Mouse (Mus musculus): ENCODE measurements around the gene Borcs5. TPM values are rescaled to one million over a fixed set of nuclear protein-coding genes. Genes with fewer than 3 reads are reported as not detected.

Gene Borcs5
- polyA plus RNA-seq, 1 experiment = 46.7 TPM

DNA sequence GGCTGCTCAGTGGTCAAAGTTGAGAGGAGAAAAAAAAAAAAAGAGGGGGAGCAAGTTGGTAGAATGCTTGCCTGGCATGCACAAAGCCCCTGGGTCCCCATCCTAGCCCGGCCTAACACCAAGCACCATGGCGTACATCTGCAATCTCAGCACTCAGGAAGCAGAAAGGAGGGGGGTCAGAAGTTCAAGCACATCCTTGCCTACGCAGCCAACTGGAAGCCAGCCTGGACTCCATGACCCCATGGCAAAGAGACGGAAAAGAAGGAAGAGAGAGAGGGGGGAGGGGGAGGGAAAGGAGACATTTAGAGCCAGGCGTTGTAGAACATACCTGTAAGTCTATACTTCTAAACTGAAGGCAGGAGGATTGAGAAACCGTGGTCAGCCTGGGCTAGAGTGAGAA is 32.8 kb upstream of the Borcs5 start:
- H3K4me3 ChIP-seq (ENCODE audit: insufficient read depth, low read length) = no peak overlapping the region
- peaks cover 5% of the 10 kb centered on the region; the same call in 1 of the 2 replicates for H3K4me1 ChIP-seq (ENCODE audit: control insufficient read depth, insufficient read depth, low read length)
- H3K27ac ChIP-seq (ENCODE audit: insufficient read depth, low read length) = no peak overlapping the region
- TF ChIP-seq CTCF (IDR thresholded peaks at IDR 0.05; ENCODE audit: extremely low read depth, insufficient read depth, low read length) (no peak), POLR2A (IDR thresholded peaks at IDR 0.05; ENCODE audit: extremely low read depth, insufficient read depth, low read length) (no peak)

DNA sequence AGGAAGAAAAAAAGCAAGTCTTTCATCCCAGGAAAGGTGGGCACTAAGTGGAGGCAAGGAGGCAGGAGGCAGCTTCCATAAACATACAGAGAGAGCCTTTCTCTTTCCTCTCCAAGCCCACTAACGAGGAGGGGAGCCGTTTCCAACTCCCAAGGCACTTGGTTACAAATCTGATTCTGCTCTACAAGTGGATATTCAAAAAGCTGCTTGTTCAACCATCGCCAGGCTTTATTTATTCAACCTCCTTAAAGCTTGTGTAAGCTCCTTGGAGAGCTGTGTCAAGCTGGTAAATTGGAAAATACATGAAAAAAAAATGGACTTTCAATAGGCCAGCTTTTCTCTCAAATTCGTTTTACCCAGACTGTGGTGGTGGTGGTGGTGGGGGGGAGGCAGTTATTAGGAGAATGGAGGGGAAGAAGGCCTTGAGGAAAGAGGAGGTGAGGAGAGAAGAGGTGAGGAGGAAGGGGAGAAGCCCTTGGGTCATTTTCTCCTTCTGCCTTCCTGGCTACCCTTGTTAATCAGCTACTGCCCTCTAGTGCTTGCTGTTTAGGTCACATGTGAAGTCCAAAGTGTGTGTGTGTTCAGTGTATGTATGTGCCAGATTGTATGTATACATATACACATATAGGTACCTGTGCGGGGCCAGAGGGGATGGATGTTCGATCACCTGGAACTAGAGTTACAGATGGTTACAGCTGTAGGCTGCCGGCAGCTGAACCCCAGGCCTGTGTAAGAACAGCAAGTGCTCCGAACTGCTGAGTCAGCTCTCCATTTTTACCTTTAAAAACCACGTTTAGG is 32.2 kb upstream of the Borcs5 start:
- Histone ChIP-seq H3K4me3 (ENCODE audit: insufficient read depth, low read length) (no peak overlapping the region), H3K27ac (ENCODE audit: insufficient read depth, low read length) (no peak overlapping the region), H3K4me1 (ENCODE audit: control insufficient read depth, insufficient read depth, low read length) (peaks cover 7% of the 10 kb centered on the region; the same call in 1 of the 2 replicates)
- TF ChIP-seq CTCF (IDR thresholded peaks at IDR 0.05; ENCODE audit: extremely low read depth, insufficient read depth, low read length) = peak; percentile 72
- no peak for TF ChIP-seq POLR2A (IDR thresholded peaks at IDR 0.05; ENCODE audit: extremely low read depth, insufficient read depth, low read length)

DNA sequence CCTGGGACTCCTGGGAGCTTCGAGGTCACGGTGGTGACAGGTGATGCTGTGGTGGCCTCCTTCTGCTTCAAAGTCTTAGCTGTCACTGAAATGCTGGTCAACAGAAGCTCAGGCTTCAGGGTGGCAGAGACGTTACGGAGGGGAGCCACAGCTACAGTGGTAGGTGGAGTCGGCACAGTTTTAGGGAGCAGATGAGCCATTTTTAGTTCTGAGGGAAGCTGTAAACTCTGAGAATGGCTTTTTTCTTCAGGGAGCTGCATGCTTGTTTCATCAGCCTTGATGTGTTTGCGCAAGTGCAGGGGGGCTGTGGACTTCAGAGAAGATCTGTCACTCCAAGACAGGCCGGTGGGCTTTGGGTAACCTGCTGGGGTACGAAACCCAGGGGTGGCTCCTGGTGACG is 28.9 kb upstream of the Borcs5 start:
- Histone ChIP-seq H3K4me1 (ENCODE audit: control insufficient read depth, insufficient read depth, low read length) (peaks cover 7% of the 10 kb centered on the region; the same call in 1 of the 2 replicates), H3K4me3 (ENCODE audit: insufficient read depth, low read length) (no peak overlapping the region), H3K27ac (ENCODE audit: insufficient read depth, low read length) (no peak overlapping the region)
- TF ChIP-seq POLR2A (IDR thresholded peaks at IDR 0.05; ENCODE audit: extremely low read depth, insufficient read depth, low read length) (no peak), CTCF (IDR thresholded peaks at IDR 0.05; ENCODE audit: extremely low read depth, insufficient read depth, low read length) (no peak)

DNA sequence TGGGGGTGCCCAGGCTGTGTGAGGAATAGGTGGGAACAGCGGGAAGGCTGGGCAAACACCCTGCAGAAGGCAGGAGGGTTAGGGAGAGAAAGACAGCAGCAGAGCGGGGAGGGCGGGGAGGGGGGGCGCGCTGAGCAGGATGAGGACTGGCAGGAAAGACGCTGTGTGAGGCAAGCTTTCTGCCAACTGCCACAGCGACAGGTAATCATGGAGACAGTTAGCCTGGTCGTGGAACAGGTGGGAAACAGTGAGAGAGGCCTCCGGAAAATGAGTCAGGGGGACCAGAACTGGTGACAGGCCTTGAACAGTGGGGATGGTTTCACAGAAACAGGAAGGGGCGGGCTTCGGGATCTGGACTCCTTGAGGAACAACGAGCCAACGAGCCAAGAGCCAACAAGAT is 27.4 kb upstream of the Borcs5 start:
- Histone ChIP-seq H3K4me1 (ENCODE audit: control insufficient read depth, insufficient read depth, low read length) (peaks cover 7% of the 10 kb centered on the region; the same call in 1 of the 2 replicates), H3K27ac (ENCODE audit: insufficient read depth, low read length) (no peak overlapping the region), H3K4me3 (ENCODE audit: insufficient read depth, low read length) (no peak overlapping the region)
- TF ChIP-seq POLR2A (IDR thresholded peaks at IDR 0.05; ENCODE audit: extremely low read depth, insufficient read depth, low read length) (no peak), CTCF (IDR thresholded peaks at IDR 0.05; ENCODE audit: extremely low read depth, insufficient read depth, low read length) (no peak)

DNA sequence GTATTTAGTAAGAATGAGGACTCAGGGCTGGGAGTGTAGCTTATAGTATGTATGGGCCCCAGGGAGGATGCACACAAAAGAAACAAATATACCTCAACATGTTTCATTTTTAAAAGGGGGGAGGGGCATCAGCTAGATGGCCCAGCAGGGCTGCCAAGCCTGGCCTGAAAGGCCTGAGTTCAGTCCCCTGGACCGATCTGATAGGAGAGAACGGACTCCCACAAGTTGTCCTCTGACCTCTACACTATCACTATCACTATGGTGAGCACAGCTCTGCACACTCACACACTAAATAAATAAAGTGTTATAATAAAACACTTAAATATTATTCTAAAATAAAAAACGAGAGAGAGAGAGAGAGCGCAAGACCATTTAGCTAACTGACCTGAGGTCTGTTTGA is 25.0 kb upstream of the Borcs5 start:
- H3K4me1 ChIP-seq (ENCODE audit: control insufficient read depth, insufficient read depth, low read length) = peaks cover 7% of the 10 kb centered on the region; the same call in 1 of the 2 replicates
- TF ChIP-seq CTCF (IDR thresholded peaks at IDR 0.05; ENCODE audit: extremely low read depth, insufficient read depth, low read length) = no peak
- TF ChIP-seq POLR2A (IDR thresholded peaks at IDR 0.05; ENCODE audit: extremely low read depth, insufficient read depth, low read length) = no peak
- no peak overlapping the region for H3K27ac ChIP-seq (ENCODE audit: insufficient read depth, low read length)
- no peak overlapping the region for H3K4me3 ChIP-seq (ENCODE audit: insufficient read depth, low read length)

DNA sequence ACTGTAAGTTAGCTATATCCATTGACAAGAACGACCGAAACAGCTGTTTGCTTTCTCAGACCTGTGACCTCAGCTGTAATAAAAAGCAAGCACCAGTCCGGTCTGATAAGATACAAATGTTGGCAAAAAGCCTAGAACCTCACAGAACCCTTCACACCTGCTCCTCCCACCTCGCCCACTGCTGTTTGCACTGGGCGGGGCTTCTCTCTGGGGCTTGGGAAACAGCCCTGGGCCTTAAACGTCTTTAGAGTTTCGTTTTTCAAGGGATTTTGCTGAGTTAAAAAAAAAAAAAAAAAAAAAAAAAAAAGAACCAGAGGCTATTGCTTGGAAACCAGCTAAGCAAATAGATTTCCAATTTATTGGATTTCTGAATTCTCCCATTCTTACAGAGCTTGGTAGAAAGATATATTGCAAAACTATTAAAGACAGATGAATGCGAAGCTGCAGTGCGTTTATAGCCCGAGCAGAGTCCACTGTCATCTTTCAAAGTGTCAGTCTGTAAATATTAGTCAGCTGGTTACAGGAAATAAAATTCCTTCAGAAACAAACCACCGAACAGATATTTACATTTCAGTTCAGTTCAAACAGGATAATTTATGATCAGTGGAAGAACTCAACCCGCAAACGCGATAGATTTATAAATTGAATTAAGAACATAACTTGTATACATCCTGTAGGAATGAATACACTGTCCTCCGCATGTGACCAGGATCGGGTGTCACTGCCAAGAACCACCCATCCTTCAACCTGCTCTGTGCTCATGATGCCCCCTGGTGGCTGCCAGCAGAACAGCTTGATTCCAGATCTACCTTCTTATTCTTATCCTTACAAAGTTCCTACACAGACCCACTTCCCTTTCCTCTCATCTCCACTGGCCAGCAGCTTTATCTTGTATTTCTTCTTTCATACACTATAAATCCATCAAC is 24.3 kb upstream of the Borcs5 start:
- TF ChIP-seq CTCF (IDR thresholded peaks at IDR 0.05; ENCODE audit: extremely low read depth, insufficient read depth, low read length) = peak; percentile 96
- TF ChIP-seq POLR2A (IDR thresholded peaks at IDR 0.05; ENCODE audit: extremely low read depth, insufficient read depth, low read length) = no peak
- H3K4me3 ChIP-seq (ENCODE audit: insufficient read depth, low read length) = no peak overlapping the region
- no peak overlapping the region for H3K27ac ChIP-seq (ENCODE audit: insufficient read depth, low read length)
- peaks cover 7% of the 10 kb centered on the region; the same call in 1 of the 2 replicates for H3K4me1 ChIP-seq (ENCODE audit: control insufficient read depth, insufficient read depth, low read length)

DNA sequence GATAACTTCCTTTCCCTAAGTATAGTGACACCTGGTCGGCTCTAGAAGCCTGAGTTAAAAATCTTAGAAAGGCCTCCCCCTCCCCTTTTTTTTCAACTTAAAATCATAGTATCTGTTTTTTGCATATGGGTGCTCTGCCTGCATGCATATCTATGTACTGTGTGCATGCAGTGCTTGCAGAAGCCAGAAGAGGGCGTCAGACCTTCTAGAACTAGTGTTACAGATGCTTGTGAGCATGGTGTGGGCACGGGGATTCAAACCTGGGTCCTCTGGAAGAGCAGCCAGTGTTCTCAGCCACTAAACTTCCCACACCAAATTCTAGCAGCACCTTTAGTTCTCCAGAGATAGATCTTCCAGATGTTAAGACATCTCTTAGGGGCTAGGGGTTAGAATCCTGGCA is 21.7 kb upstream of the Borcs5 start:
- no peak overlapping the region for H3K27ac ChIP-seq (ENCODE audit: insufficient read depth, low read length)
- H3K4me3 ChIP-seq (ENCODE audit: insufficient read depth, low read length) = no peak overlapping the region
- TF ChIP-seq CTCF (IDR thresholded peaks at IDR 0.05; ENCODE audit: extremely low read depth, insufficient read depth, low read length) = no peak
- H3K4me1 ChIP-seq (ENCODE audit: control insufficient read depth, insufficient read depth, low read length) = peaks cover 6% of the 10 kb centered on the region

DNA sequence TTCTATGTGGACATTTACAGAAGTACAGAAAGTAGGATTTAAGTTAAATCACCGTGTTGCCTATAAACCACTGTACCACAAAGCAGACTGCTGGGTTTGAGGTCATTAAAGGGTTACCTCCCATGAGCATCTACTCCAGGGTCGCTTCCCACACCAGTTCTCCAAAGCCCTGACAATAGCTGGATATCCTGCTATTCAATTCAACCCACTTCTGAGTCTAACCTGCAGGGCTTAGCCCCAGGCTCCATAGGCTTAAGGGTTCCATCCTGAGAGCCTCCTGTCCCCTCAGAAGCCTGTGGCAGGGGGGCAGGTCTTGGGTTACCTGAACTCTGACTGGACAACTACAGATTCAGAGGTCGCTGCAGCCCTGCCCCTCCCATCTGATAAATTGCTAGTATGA is 19.2 kb upstream of the Borcs5 start:
- H3K4me3 ChIP-seq (ENCODE audit: insufficient read depth, low read length) = no peak overlapping the region
- H3K4me1 ChIP-seq (ENCODE audit: control insufficient read depth, insufficient read depth, low read length) = peaks cover 6% of the 10 kb centered on the region
- H3K27ac ChIP-seq (ENCODE audit: insufficient read depth, low read length) = no peak overlapping the region
- TF ChIP-seq POLR2A (IDR thresholded peaks at IDR 0.05; ENCODE audit: extremely low read depth, insufficient read depth, low read length) = no peak

DNA sequence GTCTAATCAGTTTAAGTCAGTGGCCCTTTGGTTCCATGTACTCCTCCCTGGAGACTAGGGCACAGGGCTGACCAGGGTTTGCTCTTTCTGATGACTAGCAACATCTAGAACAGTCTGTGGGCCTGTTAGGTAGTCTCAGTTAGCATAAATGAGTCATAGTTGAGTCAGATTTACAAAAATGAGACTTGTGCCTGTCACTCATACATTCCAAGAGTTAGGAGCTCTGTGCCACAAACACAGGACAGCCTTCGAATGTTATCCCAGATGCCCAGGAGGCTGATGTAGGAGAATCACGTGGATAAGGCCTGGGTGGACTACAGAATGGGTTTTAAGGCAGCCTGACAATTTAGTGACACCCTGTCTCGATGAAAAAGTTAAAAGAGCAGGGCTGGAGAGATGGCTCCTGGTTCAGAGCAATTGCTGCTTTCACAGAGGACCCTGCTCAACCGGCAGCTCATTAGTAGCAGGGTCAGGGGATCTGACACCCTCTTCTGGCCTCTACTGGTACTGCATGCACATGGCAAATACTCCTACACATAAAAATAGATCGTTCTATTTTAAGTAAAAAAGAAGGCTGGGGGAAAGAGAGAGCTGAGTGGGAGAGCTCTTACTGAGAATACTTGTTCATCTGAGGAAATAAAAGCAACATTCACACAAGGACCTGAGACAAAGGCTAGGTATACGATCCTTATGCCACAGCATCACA is 18.3 kb upstream of the Borcs5 start:
- peak overlapping the region; percentile 66 for H3K27ac ChIP-seq (ENCODE audit: insufficient read depth, low read length)
- TF ChIP-seq POLR2A (IDR thresholded peaks at IDR 0.05; ENCODE audit: extremely low read depth, insufficient read depth, low read length) = no peak
- TF ChIP-seq CTCF (IDR thresholded peaks at IDR 0.05; ENCODE audit: extremely low read depth, insufficient read depth, low read length) = peak; percentile 48
- H3K4me1 ChIP-seq (ENCODE audit: control insufficient read depth, insufficient read depth, low read length) = peaks cover 6% of the 10 kb centered on the region
- H3K4me3 ChIP-seq (ENCODE audit: insufficient read depth, low read length) = no peak overlapping the region

All from cortical plate, adult 2 months (tissue).